27 mouse cellular contexts compared by ENCODE assay signal in genomic region chr6:52298511-52298910, GRCm38 (mm10). TPM values are rescaled to one million over a fixed set of nuclear protein-coding genes. Genes with fewer than 3 reads are reported as not detected.
DNase-seq lines count a peak whose midpoint lies in the region; ATAC-seq lines count a peak whose summit lies in the region.
"Had no signal": no experiment of that assay in that cellular context is flagged by ENCODE, and none has a peak within 500 bp of the region (broad histone marks: within the 10 kb centered on the region; RNA-seq: fewer than 3 reads in every experiment).

No protein-coding gene starts in this region.

- H3K27me3 ChIP-seq in kidney, embryonic 15.5 days = peaks cover 56% of the 10 kb centered on the region
- H3K27me3 ChIP-seq: CH12.LX, Patski had no signal

- ATAC-seq in kidney, embryonic 15.5 days (replicated peaks; ENCODE audit: low FRiP score) = no peak
- ATAC-seq: activated CD4-positive, CD25-positive, alpha-beta regulatory T cell, adult 4 months; CD4-positive, CD25-positive, alpha-beta regulatory T cell, adult 4 months; forebrain, embryonic 13.5 days; forebrain, embryonic 15.5 days; Patski had no signal

- no peak overlapping the region for H3K4me3 ChIP-seq in kidney, embryonic 15.5 days (replicated peaks)
- H3K4me3 ChIP-seq: embryonic facial prominence, embryonic 10.5 days; embryonic facial prominence, embryonic 12.5 days; forebrain, embryonic 13.5 days; forebrain, embryonic 15.5 days had no signal

- no peak overlapping the region for H3K9ac ChIP-seq in kidney, embryonic 15.5 days
- H3K9ac ChIP-seq: embryonic facial prominence, embryonic 12.5 days; forebrain, embryonic 13.5 days; forebrain, embryonic 15.5 days had no signal

- H3K4me2 ChIP-seq in kidney, embryonic 15.5 days = no peak overlapping the region
- H3K4me2 ChIP-seq: embryonic facial prominence, embryonic 12.5 days; forebrain, embryonic 13.5 days; forebrain, embryonic 15.5 days had no signal

- no peaks in the 10 kb centered on the region for H3K9me3 ChIP-seq in kidney, embryonic 15.5 days (replicated peaks)
- H3K9me3 ChIP-seq: embryonic facial prominence, embryonic 10.5 days; embryonic facial prominence, embryonic 12.5 days; forebrain, embryonic 13.5 days; forebrain, embryonic 15.5 days; G1E had no signal

- DNase-seq in kidney, adult 11 months = peak; percentile 54
- DNase-seq in kidney, postnatal 10 days = no peak
- peak; percentile 52 to 59 for DNase-seq in kidney, adult 8-10 months
- no peak for DNase-seq in kidney, postnatal 14 days
- peak; percentile 46 to 56 for DNase-seq in kidney, postnatal 36 days
- DNase-seq: adrenal gland, adult 8-10 months; adrenal gland, postnatal 14 days; adrenal gland, postnatal 36 days; B cell, adult 2 months; cerebellum, adult 11-12 months; cerebellum, adult 2 months; cerebellum, adult 9-10 months; cerebellum, postnatal 10 days; cerebellum, postnatal 25 days had no signal

- no peaks in the 10 kb centered on the region for H3K36me3 ChIP-seq in kidney, embryonic 15.5 days
- H3K36me3 ChIP-seq: embryonic facial prominence, embryonic 10.5 days; embryonic facial prominence, embryonic 12.5 days; forebrain, embryonic 15.5 days; G1E had no signal

- WGBS in kidney, embryonic 15.5 days = 52% methylated on average over 4 of the region's 4 CpGs

- H3K4me1 ChIP-seq in kidney, embryonic 15.5 days = no peaks in the 10 kb centered on the region
- H3K4me1 ChIP-seq: embryonic facial prominence, embryonic 10.5 days; embryonic facial prominence, embryonic 12.5 days; forebrain, embryonic 13.5 days; forebrain, embryonic 15.5 days had no signal

- H3K27ac ChIP-seq in kidney, embryonic 15.5 days = no peak overlapping the region
- H3K27ac ChIP-seq: embryonic facial prominence, embryonic 10.5 days; embryonic facial prominence, embryonic 12.5 days; forebrain, embryonic 13.5 days; forebrain, embryonic 15.5 days had no signal

RNA-seq across cellular contexts. Expression of gene Evx1, which starts 14.8 kb away (rescaled TPM):
- 0.14 TPM in 1 of 2 replicates, not detected in the other for polyA plus RNA-seq in kidney, embryonic 15.5 days (2015; fragmentation: Nextera tagmentation; extraction: Ambion mirVana)
- polyA plus RNA-seq: activated CD4-positive, CD25-positive, alpha-beta regulatory T cell, adult 4 months; CD4-positive, CD25-positive, alpha-beta regulatory T cell, adult 4 months; cortical plate, adult 2 months; forebrain, embryonic 11.5 days; forebrain, embryonic 13.5 days; forebrain, embryonic 15.5 days; G1E; Patski had no signal

RNA-seq across cellular contexts. Expression of gene Hoxa13, which starts 37.8 kb away (rescaled TPM):
- polyA plus RNA-seq in kidney, embryonic 15.5 days (2015; fragmentation: Nextera tagmentation; extraction: Ambion mirVana) = 0.13 and 0.43 TPM in 2 replicates
- polyA plus RNA-seq: activated CD4-positive, CD25-positive, alpha-beta regulatory T cell, adult 4 months; CD4-positive, CD25-positive, alpha-beta regulatory T cell, adult 4 months; cerebellum, adult 2 months; cortical plate, adult 2 months; embryonic facial prominence, embryonic 10.5 days; embryonic facial prominence, embryonic 12.5 days; embryonic facial prominence, embryonic 14.5 days; forebrain, embryonic 11.5 days; forebrain, embryonic 13.5 days; forebrain, embryonic 15.5 days; G1E had no signal

RNA-seq across cellular contexts. Expression of gene Hoxa11, which starts 52.9 kb away (rescaled TPM):
- polyA plus RNA-seq in kidney, embryonic 15.5 days (2015; fragmentation: Nextera tagmentation; extraction: Ambion mirVana) = 34.3 and 34.8 TPM in 2 replicates
- polyA plus RNA-seq: activated CD4-positive, CD25-positive, alpha-beta regulatory T cell, adult 4 months; CD4-positive, CD25-positive, alpha-beta regulatory T cell, adult 4 months; cerebellum, adult 2 months; cortical plate, adult 2 months; embryonic facial prominence, embryonic 10.5 days; embryonic facial prominence, embryonic 14.5 days; forebrain, embryonic 11.5 days; forebrain, embryonic 15.5 days; G1E had no signal

RNA-seq across cellular contexts. Expression of gene Hoxa10, which starts 57.9 kb away (rescaled TPM):
- polyA plus RNA-seq in kidney, embryonic 15.5 days (2015; fragmentation: Nextera tagmentation; extraction: Ambion mirVana) = 157 and 172 TPM in 2 replicates
- polyA plus RNA-seq: activated CD4-positive, CD25-positive, alpha-beta regulatory T cell, adult 4 months; CD4-positive, CD25-positive, alpha-beta regulatory T cell, adult 4 months; cerebellum, adult 2 months; cortical plate, adult 2 months; embryonic facial prominence, embryonic 10.5 days; embryonic facial prominence, embryonic 14.5 days; forebrain, embryonic 11.5 days; forebrain, embryonic 15.5 days; G1E had no signal

Comparison
In these comparisons a context has a peak if more than half of its experiments do, and no peak if none do; other contexts are left out.
1. DNase-seq: peak in kidney, adult 11 months (single experiment), kidney, adult 8-10 months (2 of 2) and kidney, postnatal 36 days (2 of 2); none in kidney, postnatal 10 days (single experiment) and kidney, postnatal 14 days (single experiment).